Mouse (Mus musculus) CH12.LX (cell line): ENCODE data around the gene Grrp1. TPM values are rescaled to one million over a fixed set of nuclear protein-coding genes. Genes with fewer than 3 reads are reported as not detected.

Experiments
- DNase-seq: peaks from one replicate; pipeline ENCODE4 v3.0.0-alpha.2; 2013; ENCODE audit errors: extremely low read depth
- H3K27ac ChIP-seq: 2 replicates; pipeline ENCODE4 v1.5.1; 2012; ENCODE audit warnings: low read depth, mild to moderate bottlenecking, control low read depth, moderate library complexity; ENCODE audit not compliant: insufficient read depth
- H3K27me3 ChIP-seq: replicated peaks from 2 replicates; pipeline ENCODE3; 2012; ENCODE audit warnings: inconsistent platforms
- H3K36me3 ChIP-seq, 2 experiments: replicated peaks in 1 of 2; 2 replicates each; pipeline versions ENCODE3 to v1.6.1; 2012; ENCODE audit warnings: inconsistent platforms in 1 of 2, low read length in 1 of 2, mild to moderate bottlenecking in 1 of 2, mixed read lengths in 1 of 2, moderate library complexity in 1 of 2; ENCODE audit not compliant: control insufficient read depth in 1 of 2, insufficient read depth in 1 of 2
- H3K4me1 ChIP-seq, 2 experiments: 2 replicates each; pipeline ENCODE4 v1.6.1; 2012; ENCODE audit warnings: inconsistent platforms in 1 of 2, moderate library complexity in 1 of 2; ENCODE audit not compliant: insufficient read depth in 2 of 2, control insufficient read depth in 1 of 2
- H3K4me2 ChIP-seq: 2 replicates; pipeline ENCODE4 v1.6.1; 2012; ENCODE audit warnings: low read depth, mild to moderate bottlenecking, control low read depth; ENCODE audit not compliant: poor library complexity, insufficient read depth, severe bottlenecking
- H3K4me3 ChIP-seq, 3 experiments: fragments of 150-350 bp in 1 of 3; sonication (generic) in 1 of 3; replicated peaks in 1 of 3; 2 replicates each; pipeline versions ENCODE3 to v1.5.1; 2011 to 2012; ENCODE audit warnings: low read depth in 2 of 3, low read length in 2 of 3, mild to moderate bottlenecking in 2 of 3, moderate library complexity in 2 of 3, control low read depth in 1 of 3, improper control_type of control experiment in 1 of 3, inconsistent platforms in 1 of 3, mixed read lengths in 1 of 3; ENCODE audit not compliant: poor library complexity in 1 of 3
- H3K79me2 ChIP-seq: replicated peaks from 2 replicates; pipeline ENCODE4 v1.6.1; 2012; ENCODE audit warnings: mild to moderate bottlenecking, moderate library complexity; ENCODE audit not compliant: control insufficient read depth, poor library complexity, insufficient read depth, severe bottlenecking; ENCODE audit errors: extremely low read depth
- H3K9ac ChIP-seq: 2 replicates; pipeline ENCODE4 v1.6.1; 2012; ENCODE audit warnings: low read depth, mild to moderate bottlenecking, control low read depth, moderate library complexity; ENCODE audit not compliant: insufficient read depth
- H3K9me3 ChIP-seq: replicated peaks from 2 replicates; pipeline ENCODE3; 2012; ENCODE audit warnings: low read length, inconsistent platforms, mixed read lengths
- BHLHE40 ChIP-seq: IDR thresholded peaks from 2 replicates; pipeline ENCODE4 v1.6.1; 2011; ENCODE audit warnings: mild to moderate bottlenecking, low read depth, low read length, improper control_type of control experiment
- CHD1 ChIP-seq: IDR thresholded peaks from 2 replicates; pipeline ENCODE4 v1.6.1; 2012; ENCODE audit warnings: low read depth, low read length, improper control_type of control experiment, inconsistent platforms
- CHD2 ChIP-seq: IDR thresholded peaks from 2 replicates; pipeline ENCODE4 v1.6.1; 2011; ENCODE audit warnings: low read length, improper control_type of control experiment
- E2F4 ChIP-seq: IDR thresholded peaks from 2 replicates; pipeline ENCODE4 v1.6.1; 2011; ENCODE audit warnings: low read depth, low read length, improper control_type of control experiment; ENCODE audit not compliant: insufficient replicate concordance
- EP300 ChIP-seq: IDR thresholded peaks from 2 replicates; pipeline ENCODE4 v1.6.1; 2011; ENCODE audit warnings: low read length, improper control_type of control experiment
- ETS1 ChIP-seq: conservative IDR thresholded peaks from 2 replicates; pipeline ENCODE4 v1.6.1; 2012; ENCODE audit warnings: low read depth, mild to moderate bottlenecking, inconsistent platforms, low read length, improper control_type of control experiment, moderate library complexity
- GABPA ChIP-seq: IDR thresholded peaks from 2 replicates; pipeline ENCODE4 v1.6.1; 2012; ENCODE audit warnings: low read depth, low read length, improper control_type of control experiment, inconsistent platforms; ENCODE audit not compliant: insufficient replicate concordance
- HCFC1 ChIP-seq: IDR thresholded peaks from 2 replicates; pipeline ENCODE4 v1.6.1; 2012; ENCODE audit warnings: low read depth, mild to moderate bottlenecking, inconsistent platforms, low read length, improper control_type of control experiment
- IRF4 ChIP-seq: IDR thresholded peaks from 2 replicates; pipeline ENCODE4 v1.6.1; 2014; ENCODE audit warnings: low read depth, mild to moderate bottlenecking, inconsistent platforms, low read length, improper control_type of control experiment
- JUN ChIP-seq: IDR thresholded peaks from 2 replicates; pipeline ENCODE4 v1.6.1; 2011; ENCODE audit warnings: low read depth, mild to moderate bottlenecking, low read length, improper control_type of control experiment, moderate library complexity; ENCODE audit not compliant: insufficient read depth
- JUND ChIP-seq: conservative IDR thresholded peaks from 2 replicates; pipeline ENCODE4 v1.6.1; 2011; ENCODE audit warnings: low read depth, low read length, improper control_type of control experiment
- KAT2A ChIP-seq: IDR thresholded peaks from 2 replicates; pipeline ENCODE4 v1.6.1; 2012; ENCODE audit warnings: low read length, improper control_type of control experiment, inconsistent platforms; ENCODE audit not compliant: insufficient replicate concordance
- MAZ ChIP-seq: IDR thresholded peaks from 2 replicates; pipeline ENCODE4 v1.6.1; 2012; ENCODE audit warnings: low read depth, mild to moderate bottlenecking, inconsistent platforms, low read length, improper control_type of control experiment, moderate library complexity
- MEF2A ChIP-seq: IDR thresholded peaks from 2 replicates; pipeline ENCODE4 v1.6.1; 2014; ENCODE audit warnings: low read depth, mild to moderate bottlenecking, inconsistent platforms, low read length, improper control_type of control experiment, borderline replicate concordance
- MXI1 ChIP-seq: IDR thresholded peaks from 2 replicates; pipeline ENCODE4 v1.6.1; 2011; ENCODE audit warnings: mild to moderate bottlenecking, low read depth, low read length, improper control_type of control experiment
- MYC ChIP-seq: IDR thresholded peaks from 2 replicates; pipeline ENCODE4 v1.6.1; 2011; ENCODE audit warnings: low read depth, mild to moderate bottlenecking, improper control_type of control experiment, low read length
- NELFE ChIP-seq: IDR thresholded peaks from 2 replicates; pipeline ENCODE4 v1.6.1; 2011; ENCODE audit warnings: low read depth, low read length, improper control_type of control experiment
- PAX5 ChIP-seq: IDR thresholded peaks from 2 replicates; pipeline ENCODE4 v1.6.1; 2012; ENCODE audit warnings: low read length, inconsistent platforms, mixed read lengths
- POLR2A ChIP-seq: IDR thresholded peaks from 2 replicates; pipeline ENCODE4 v1.6.1; 2011; ENCODE audit warnings: low read depth, mild to moderate bottlenecking, improper control_type of control experiment, low read length
- RAD21 ChIP-seq: IDR thresholded peaks from 2 replicates; pipeline ENCODE4 v1.6.1; 2011; ENCODE audit warnings: low read depth, mild to moderate bottlenecking, low read length, improper control_type of control experiment, moderate library complexity
- RCOR1 ChIP-seq: conservative IDR thresholded peaks from 2 replicates; pipeline ENCODE4 v1.6.1; 2012; ENCODE audit warnings: low read depth, mild to moderate bottlenecking, inconsistent platforms, low read length, improper control_type of control experiment
- SIN3A ChIP-seq: IDR thresholded peaks from 2 replicates; pipeline ENCODE4 v1.6.1; 2012; ENCODE audit warnings: low read length, improper control_type of control experiment, inconsistent platforms
- TBP ChIP-seq: conservative IDR thresholded peaks from 2 replicates; pipeline ENCODE4 v1.6.1; 2011; ENCODE audit warnings: low read depth, low read length, improper control_type of control experiment
- TCF12 ChIP-seq: IDR thresholded peaks from 2 replicates; pipeline ENCODE4 v1.6.1; 2014; ENCODE audit warnings: low read depth, mild to moderate bottlenecking, inconsistent platforms, low read length, improper control_type of control experiment
- UBTF ChIP-seq: IDR thresholded peaks from 2 replicates; pipeline ENCODE4 v1.6.1; 2012; ENCODE audit warnings: low read depth, mild to moderate bottlenecking, inconsistent platforms, low read length, improper control_type of control experiment, moderate library complexity
- ZC3H11A ChIP-seq: IDR thresholded peaks from 2 replicates; pipeline ENCODE4 v1.6.1; 2012; ENCODE audit warnings: low read depth, mild to moderate bottlenecking, inconsistent platforms, low read length, improper control_type of control experiment
- ZMIZ1 ChIP-seq: IDR thresholded peaks from 2 replicates; pipeline ENCODE4 v1.6.1; 2012; ENCODE audit warnings: low read depth, mild to moderate bottlenecking, inconsistent platforms, low read length, improper control_type of control experiment
- ZNF384 ChIP-seq: IDR thresholded peaks from 2 replicates; pipeline ENCODE4 v1.6.1; 2012; ENCODE audit warnings: low read depth, low read length, improper control_type of control experiment, inconsistent platforms
- dilution Hi-C: fragments of 300-500 bp; cut with MboI; formaldehyde crosslinking; loops from 2 replicates; pipeline ENCODE4 v1.14.3; 2020; ENCODE audit warnings: low sequenced_read_pairs; ENCODE audit not compliant: extremely low pct_unique_long_range_greater_than_20kb, extremely low pct_ligation_motif_present
- in situ Hi-C: fragments of 300-500 bp; cut with MboI; formaldehyde crosslinking; loops from 3 replicates; pipeline ENCODE4 v1.14.3; 2019; ENCODE audit warnings: low sequenced_read_pairs, low pct_ligation_motif_present, low pct_unique_long_range_greater_than_20kb, mixed read lengths
- polyA plus RNA-seq: library from polyadenylated mRNA; unstranded; fragments of >175 nt; gene quantifications from 2 replicates; pipeline ENCODE4 v1.2.1, GENCODE M21; 2012; ENCODE audit warnings: low read depth; ENCODE audit not compliant: insufficient read length
- total RNA-seq, 2 experiments: library from RNA; depleted of rRNA; stranded (reverse); fragments of 300-350 nt in 1 of 2; fragments of >200 nt in 1 of 2; gene quantifications; 2 replicates each; pipeline ENCODE4 v1.2.3; 2012 to 2014

Gene Grrp1
- total and polyA plus RNA-seq, 3 experiments, result not detected

GRCm38 (mm10) chr4:134251241-134252130, 2.4 kb downstream of the Grrp1 start:
- TF ChIP-seq POLR2A, result no peak
- TF ChIP-seq MAZ, result no peak
- no peak for TF ChIP-seq UBTF
- no peak for TF ChIP-seq TBP
- TF ChIP-seq CHD1, result no peak
- no peak for TF ChIP-seq RCOR1
- no peak for TF ChIP-seq ETS1
- TF ChIP-seq MEF2A, result no peak
- TF ChIP-seq MYC, result no peak
- TF ChIP-seq BHLHE40, result no peak
- TF ChIP-seq GABPA, result no peak
- TF ChIP-seq ZMIZ1, result no peak
- no peak for TF ChIP-seq RAD21
- TF ChIP-seq NELFE, result no peak
- no peak for TF ChIP-seq EP300
- no peak for TF ChIP-seq TCF12
- TF ChIP-seq IRF4, result no peak
- no peak for TF ChIP-seq PAX5
- no peak for TF ChIP-seq KAT2A
- TF ChIP-seq CHD2, result no peak
- Histone ChIP-seq H3K4me3 (no peak overlapping the region), H3K27ac (no peak overlapping the region), H3K36me3 (no peaks in the 10 kb centered on the region), H3K79me2 (no peaks in the 10 kb centered on the region), H3K27me3 (peaks cover 83% of the 10 kb centered on the region), H3K9ac (no peak overlapping the region), H3K4me1 (peaks cover 3 to 5% of the 10 kb centered on the region in 2 experiments; a peak in 3 of 4 replicates), H3K4me2 (no peak overlapping the region), H3K9me3 (peaks cover 12% of the 10 kb centered on the region)
- dilution Hi-C loops, result no loop called here
- DNase-seq, result no peak
- in situ Hi-C loops, result loop anchor here (25.0 kb wide), 1 partner anchor 236 kb away; the partner anchor contains the start of gene Paqr7

GRCm38 (mm10) chr4:134250930-134251240, 3.0 kb downstream of the Grrp1 start:
- peaks cover 12% of the 10 kb centered on the region for H3K9me3 ChIP-seq
- no peaks in the 10 kb centered on the region for H3K79me2 ChIP-seq
- no peak overlapping the region for H3K9ac ChIP-seq
- in situ Hi-C loops (loop anchor here (25.0 kb wide), 1 partner anchor 236 kb away; the partner anchor contains the start of gene Paqr7), dilution Hi-C loops (no loop called here)
- no peaks in the 10 kb centered on the region for H3K36me3 ChIP-seq
- peaks cover 89% of the 10 kb centered on the region for H3K27me3 ChIP-seq
- H3K4me1 ChIP-seq, result peaks cover 0 to 9% of the 10 kb centered on the region in 2 experiments; a peak in 1 of 4 replicates
- no peak overlapping the region for H3K4me3 ChIP-seq
- no peak for TF ChIP-seq ZC3H11A
- no peak for TF ChIP-seq EP300
- TF ChIP-seq JUN, result no peak
- TF ChIP-seq SIN3A, result no peak
- TF ChIP-seq ZNF384, result no peak
- TF ChIP-seq MXI1, result no peak
- TF ChIP-seq GABPA, result no peak
- TF ChIP-seq ETS1, result no peak
- TF ChIP-seq UBTF, result no peak
- no peak for TF ChIP-seq BHLHE40
- no peak for TF ChIP-seq PAX5
- no peak for TF ChIP-seq TBP
- TF ChIP-seq JUND, result no peak
- no peak for TF ChIP-seq E2F4
- TF ChIP-seq NELFE, result no peak
- no peak for TF ChIP-seq HCFC1
- H3K4me2 ChIP-seq, result no peak overlapping the region
- no peak overlapping the region for H3K27ac ChIP-seq
- no peak for DNase-seq
